Mouse (Mus musculus) neural tube, embryonic 15.5 days (tissue): ENCODE measurements around the gene Trpm8. TPM values are rescaled to one million over a fixed set of nuclear protein-coding genes. Genes with fewer than 3 reads are reported as not detected.

ENCODE experiments used
- ATAC-seq: fragments of 200-750 bp; cut with Nextera tagmentation; 2 replicates; pipeline ENCODE4 v1.8.0; 2017; ENCODE audit warnings: mild to moderate bottlenecking, moderate TSS enrichment, moderate library complexity; ENCODE audit not compliant: low FRiP score
- H3K27ac ChIP-seq: fragments of 300-500 bp; sonication (generic); replicated peaks from 2 replicates; pipeline ENCODE4 v1.5.1; 2015; ENCODE audit warnings: mild to moderate bottlenecking, inconsistent platforms
- H3K27me3 ChIP-seq: fragments of 300-500 bp; sonication (generic); replicated peaks from 2 replicates; pipeline ENCODE4 v1.6.1; 2015; ENCODE audit warnings: inconsistent platforms
- H3K36me3 ChIP-seq: fragments of 300-500 bp; sonication (generic); 2 replicates; pipeline ENCODE4 v1.6.1; 2015; ENCODE audit warnings: inconsistent platforms
- H3K4me1 ChIP-seq: fragments of 300-500 bp; sonication (generic); 2 replicates; pipeline ENCODE4 v1.6.1; 2015; ENCODE audit warnings: inconsistent platforms
- H3K4me2 ChIP-seq: fragments of 300-500 bp; sonication (generic); 2 replicates; pipeline ENCODE4 v1.6.1; 2015; ENCODE audit warnings: inconsistent platforms, mild to moderate bottlenecking, moderate library complexity
- H3K4me3 ChIP-seq: fragments of 300-500 bp; sonication (generic); replicated peaks from 2 replicates; pipeline ENCODE4 v1.5.1; 2015; ENCODE audit warnings: mild to moderate bottlenecking, inconsistent platforms
- H3K9ac ChIP-seq: fragments of 300-500 bp; sonication (generic); replicated peaks from 2 replicates; pipeline ENCODE4 v1.6.1; 2015; ENCODE audit warnings: mild to moderate bottlenecking, inconsistent platforms
- H3K9me3 ChIP-seq: fragments of 300-500 bp; sonication (generic); replicated peaks from 2 replicates; pipeline ENCODE4 v1.6.1; 2016; ENCODE audit warnings: inconsistent platforms
- WGBS: fragments of 180-500 bp; shearing (Covaris S2); methylation state at CpG from one replicate; pipeline ENCODE4 v1.1.7; 2015; ENCODE audit warnings: mixed read lengths; 5-methylcytosine and 5-hydroxymethylcytosine counted together
- polyA plus RNA-seq: library from polyadenylated mRNA; unstranded; fragments of >200 nt; fragmentation: Nextera tagmentation; extraction: Ambion mirVana; gene quantifications from 2 replicates; pipeline ENCODE4 v1.2.1, GENCODE M21; 2015

Trpm8 gene
- polyA plus RNA-seq, 1 experiment from 2014 or later = 0.14 TPM

GRCm38 (mm10) chr1:88406807-88407198 lies 129.3 kb downstream of the Trpm8 start, which contains the start of gene Spp2:
TSS of gene Spp2 (plus strand) at chr1:88406961.
- Histone ChIP-seq H3K9me3 (no peaks in the 10 kb centered on the region), H3K36me3 (no peaks in the 10 kb centered on the region), H3K4me3 (no peak within 1 kb of the TSS), H3K4me2 (peak within 1 kb of the TSS; percentile 2; the same call in 1 of the 2 replicates), H3K4me1 (peaks cover 31% of the 10 kb centered on the region), H3K9ac (no peak within 1 kb of the TSS), H3K27me3 (no peaks in the 10 kb centered on the region), H3K27ac (peak within 1 kb of the TSS; percentile 66)
- 84% methylated on average over 5 of the region's 5 CpGs for WGBS
- ATAC-seq = no peak

- no peak overlapping the region for H3K9ac ChIP-seq
- no peaks in the 10 kb centered on the region for H3K27me3 ChIP-seq
- no peaks in the 10 kb centered on the region for H3K36me3 ChIP-seq
- H3K27ac ChIP-seq = no peak overlapping the region
- H3K4me1 ChIP-seq = peaks cover 37% of the 10 kb centered on the region
- WGBS = 91% methylated on average over 4 of the region's 4 CpGs
- no peak overlapping the region for H3K4me3 ChIP-seq
- ATAC-seq = no peak
- no peak overlapping the region for H3K4me2 ChIP-seq
- H3K9me3 ChIP-seq = no peaks in the 10 kb centered on the region
These were observed 130.9 kb downstream of the Trpm8 start for GRCm38 (mm10) chr1:88408340-88408739.

- peaks cover 14% of the 10 kb centered on the region for H3K4me1 ChIP-seq
- no peaks in the 10 kb centered on the region for H3K27me3 ChIP-seq
- H3K9ac ChIP-seq = no peak overlapping the region
- no peak overlapping the region for H3K4me3 ChIP-seq
- no peaks in the 10 kb centered on the region for H3K36me3 ChIP-seq
- H3K4me2 ChIP-seq = no peak overlapping the region
- H3K9me3 ChIP-seq = no peaks in the 10 kb centered on the region
- 43% methylated on average over 5 of the region's 5 CpGs for WGBS
- H3K27ac ChIP-seq = peak overlapping the region; percentile 39; the same call in 1 of the 2 replicates
- peak; percentile 55; the same call in 1 of the 2 replicates for ATAC-seq
These were observed 134.6 kb downstream of the Trpm8 start for GRCm38 (mm10) chr1:88412013-88412412.

GRCm38 (mm10) chr1:88418943-88419342 lies 141.5 kb downstream of the Trpm8 start:
- Histone ChIP-seq H3K9ac (no peak overlapping the region), H3K4me2 (no peak overlapping the region), H3K27ac (no peak overlapping the region), H3K4me1 (no peaks in the 10 kb centered on the region), H3K27me3 (no peaks in the 10 kb centered on the region), H3K4me3 (no peak overlapping the region), H3K9me3 (no peaks in the 10 kb centered on the region), H3K36me3 (no peaks in the 10 kb centered on the region)
- 85% methylated on average over 2 of the region's 2 CpGs for WGBS
- no peak for ATAC-seq

GRCm38 (mm10) chr1:88422045-88422444 lies 144.6 kb downstream of the Trpm8 start:
- Histone ChIP-seq H3K4me2 (no peak overlapping the region), H3K4me3 (no peak overlapping the region), H3K9me3 (no peaks in the 10 kb centered on the region), H3K9ac (no peak overlapping the region), H3K4me1 (peaks cover 4% of the 10 kb centered on the region), H3K36me3 (no peaks in the 10 kb centered on the region), H3K27ac (no peak overlapping the region), H3K27me3 (no peaks in the 10 kb centered on the region)
- 88% methylated on average over 10 of the region's 10 CpGs for WGBS
- ATAC-seq = no peak

- H3K4me1 ChIP-seq = peaks cover 4% of the 10 kb centered on the region
- H3K4me2 ChIP-seq = no peak overlapping the region
- no peaks in the 10 kb centered on the region for H3K9me3 ChIP-seq
- no peaks in the 10 kb centered on the region for H3K36me3 ChIP-seq
- no peaks in the 10 kb centered on the region for H3K27me3 ChIP-seq
- WGBS = 66% methylated on average over 7 of the region's 7 CpGs
- no peak overlapping the region for H3K27ac ChIP-seq
- no peak for ATAC-seq
- H3K9ac ChIP-seq = no peak overlapping the region
- no peak overlapping the region for H3K4me3 ChIP-seq
These were observed 145.5 kb downstream of the Trpm8 start for GRCm38 (mm10) chr1:88422846-88423395.

- Histone ChIP-seq H3K27ac (no peak overlapping the region), H3K36me3 (no peaks in the 10 kb centered on the region), H3K9me3 (no peaks in the 10 kb centered on the region), H3K4me2 (no peak overlapping the region), H3K4me3 (no peak overlapping the region), H3K27me3 (no peaks in the 10 kb centered on the region), H3K4me1 (peaks cover 9% of the 10 kb centered on the region), H3K9ac (no peak overlapping the region)
- 26% methylated on average over 8 of the region's 8 CpGs for WGBS
- ATAC-seq = peak; percentile 70; the same call in 1 of the 2 replicates
These were observed 147.3 kb downstream of the Trpm8 start for GRCm38 (mm10) chr1:88424602-88425252.

GRCm38 (mm10) chr1:88427987-88428741 lies 150.7 kb downstream of the Trpm8 start:
- Histone ChIP-seq H3K4me1 (peaks cover 11% of the 10 kb centered on the region), H3K9ac (no peak overlapping the region), H3K36me3 (no peaks in the 10 kb centered on the region), H3K4me2 (no peak overlapping the region), H3K4me3 (no peak overlapping the region), H3K27ac (no peak overlapping the region), H3K9me3 (no peaks in the 10 kb centered on the region), H3K27me3 (no peaks in the 10 kb centered on the region)
- WGBS = 80% methylated on average over 11 of the region's 11 CpGs
- ATAC-seq = no peak

- H3K36me3 ChIP-seq = no peaks in the 10 kb centered on the region
- no peak overlapping the region for H3K9ac ChIP-seq
- no peaks in the 10 kb centered on the region for H3K9me3 ChIP-seq
- no peak overlapping the region for H3K27ac ChIP-seq
- no peaks in the 10 kb centered on the region for H3K27me3 ChIP-seq
- no peak overlapping the region for H3K4me3 ChIP-seq
- H3K4me2 ChIP-seq = no peak overlapping the region
- peaks cover 11% of the 10 kb centered on the region for H3K4me1 ChIP-seq
- WGBS = 17% methylated on average over 1 of the region's 1 CpGs
- ATAC-seq = no peak
These were observed 152.0 kb downstream of the Trpm8 start for GRCm38 (mm10) chr1:88429413-88429812.

DNA sequence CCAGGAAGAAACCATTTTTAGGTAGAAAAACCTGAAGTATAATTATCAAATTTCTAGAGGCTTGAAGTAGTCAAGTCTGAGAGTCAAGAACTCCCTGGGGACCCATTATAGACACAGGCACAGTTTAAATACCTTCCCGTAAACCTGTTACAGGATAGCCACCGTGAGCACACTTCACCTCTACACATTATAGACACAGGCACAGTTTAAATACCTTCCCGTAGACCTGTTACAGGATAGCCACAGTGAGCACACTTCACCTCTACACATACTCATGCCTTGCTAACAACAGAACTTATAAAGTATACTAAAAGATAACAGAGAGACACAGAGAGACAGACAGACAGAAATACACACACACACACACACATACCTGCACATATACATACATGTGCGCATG lies 153.8 kb downstream of the Trpm8 start:
- Histone ChIP-seq H3K4me3 (no peak overlapping the region), H3K27ac (no peak overlapping the region), H3K4me2 (no peak overlapping the region), H3K4me1 (0 out of 2 replicates have a peak, but pooled peaks cover 7% of the 10 kb centered on the region), H3K27me3 (no peaks in the 10 kb centered on the region), H3K9ac (no peak overlapping the region), H3K36me3 (no peaks in the 10 kb centered on the region), H3K9me3 (no peaks in the 10 kb centered on the region)
- 85% methylated on average over 4 of the region's 4 CpGs for WGBS
- ATAC-seq = no peak

- Histone ChIP-seq H3K27ac (no peak overlapping the region), H3K36me3 (no peaks in the 10 kb centered on the region), H3K9ac (no peak overlapping the region), H3K9me3 (no peaks in the 10 kb centered on the region), H3K4me2 (no peak overlapping the region), H3K4me3 (no peak overlapping the region), H3K4me1 (0 out of 2 replicates have a peak, but pooled peaks cover 9% of the 10 kb centered on the region), H3K27me3 (no peaks in the 10 kb centered on the region)
- ATAC-seq = no peak
- 47% methylated on average over 3 of the region's 3 CpGs for WGBS
These were observed 155.1 kb downstream of the Trpm8 start for GRCm38 (mm10) chr1:88432601-88433000.
